Mouse (Mus musculus): ENCODE results near the gene Fignl1. TPM values are rescaled to one million over a fixed set of nuclear protein-coding genes. Genes with fewer than 3 reads are reported as not detected.

The Fignl1 gene
- polyA plus RNA-seq, 1 experiment from 2014 or later = 41.8 TPM

GRCm38 (mm10) chr11:11744222-11744621 lies 64.5 kb downstream of the Fignl1 start:
- Histone ChIP-seq H3K9ac (no peak overlapping the region), H3K9me3 (no peaks in the 10 kb centered on the region), H3K4me2 (no peak overlapping the region), H3K36me3 (no peaks in the 10 kb centered on the region), H3K27me3 (no peaks in the 10 kb centered on the region), H3K4me1 (no peaks in the 10 kb centered on the region), H3K27ac (no peak overlapping the region), H3K4me3 (no peak overlapping the region)
- 59% methylated on average over 1 of the region's 1 CpGs for WGBS
- no peak for ATAC-seq (ENCODE audit: insufficient number of reproducible peaks, low FRiP score, low TSS enrichment, low read depth)

GRCm38 (mm10) chr11:11742626-11743025 lies 66.1 kb downstream of the Fignl1 start:
- H3K27me3 ChIP-seq = no peaks in the 10 kb centered on the region
- ATAC-seq (ENCODE audit: insufficient number of reproducible peaks, low FRiP score, low TSS enrichment, low read depth) = no peak
- no peak overlapping the region for H3K4me3 ChIP-seq
- WGBS = 36% methylated on average over 2 of the region's 2 CpGs
- H3K4me1 ChIP-seq = no peaks in the 10 kb centered on the region
- no peak overlapping the region for H3K4me2 ChIP-seq
- no peaks in the 10 kb centered on the region for H3K9me3 ChIP-seq
- H3K27ac ChIP-seq = no peak overlapping the region
- no peaks in the 10 kb centered on the region for H3K36me3 ChIP-seq
- H3K9ac ChIP-seq = no peak overlapping the region

- H3K27me3 ChIP-seq = no peaks in the 10 kb centered on the region
- no peaks in the 10 kb centered on the region for H3K36me3 ChIP-seq
- no peaks in the 10 kb centered on the region for H3K9me3 ChIP-seq
- no peaks in the 10 kb centered on the region for H3K4me1 ChIP-seq
- no peak overlapping the region for H3K27ac ChIP-seq
- no peak for ATAC-seq (ENCODE audit: insufficient number of reproducible peaks, low FRiP score, low TSS enrichment, low read depth)
- no peak overlapping the region for H3K9ac ChIP-seq
- 83% methylated on average over 5 of the region's 5 CpGs for WGBS
- no peak overlapping the region for H3K4me2 ChIP-seq
- H3K4me3 ChIP-seq = no peak overlapping the region
Observed at GRCm38 (mm10) chr11:11741574-11741973, 67.2 kb downstream of the Fignl1 start.

GRCm38 (mm10) chr11:11740603-11741002 lies 68.2 kb downstream of the Fignl1 start:
- no peak overlapping the region for H3K9ac ChIP-seq
- no peak overlapping the region for H3K4me3 ChIP-seq
- H3K9me3 ChIP-seq = no peaks in the 10 kb centered on the region
- no peak for ATAC-seq (ENCODE audit: insufficient number of reproducible peaks, low FRiP score, low TSS enrichment, low read depth)
- H3K27ac ChIP-seq = no peak overlapping the region
- no peaks in the 10 kb centered on the region for H3K27me3 ChIP-seq
- 77% methylated on average over 5 of the region's 5 CpGs for WGBS
- H3K4me1 ChIP-seq = no peaks in the 10 kb centered on the region
- H3K4me2 ChIP-seq = no peak overlapping the region
- no peaks in the 10 kb centered on the region for H3K36me3 ChIP-seq

- Histone ChIP-seq H3K9ac (no peak overlapping the region), H3K27ac (no peak overlapping the region), H3K4me1 (no peaks in the 10 kb centered on the region), H3K9me3 (no peaks in the 10 kb centered on the region), H3K4me3 (no peak overlapping the region), H3K4me2 (no peak overlapping the region), H3K27me3 (no peaks in the 10 kb centered on the region), H3K36me3 (no peaks in the 10 kb centered on the region)
- ATAC-seq (ENCODE audit: insufficient number of reproducible peaks, low FRiP score, low TSS enrichment, low read depth) = no peak
- WGBS = 85% methylated on average over 3 of the region's 3 CpGs
Observed at GRCm38 (mm10) chr11:11739054-11739453, 69.7 kb downstream of the Fignl1 start.

- 57% methylated on average over 2 of the region's 2 CpGs for WGBS
- H3K4me2 ChIP-seq = no peak overlapping the region
Observed at GRCm38 (mm10) chr11:11737562-11737961, 71.2 kb downstream of the Fignl1 start.

More at GRCm38 (mm10) chr11:11737562-11737961, 71.2 kb downstream of the Fignl1 start:
- Histone ChIP-seq H3K4me1 (no peaks in the 10 kb centered on the region), H3K4me3 (no peak overlapping the region), H3K27me3 (no peaks in the 10 kb centered on the region), H3K27ac (no peak overlapping the region), H3K9ac (no peak overlapping the region), H3K36me3 (no peaks in the 10 kb centered on the region), H3K9me3 (no peaks in the 10 kb centered on the region)
- ATAC-seq (ENCODE audit: insufficient number of reproducible peaks, low FRiP score, low TSS enrichment, low read depth) = no peak

Other genes with a start within 250 kb of the Fignl1 start
- gene 4930512M02Rik, start 181.1 kb downstream of the Fignl1 start, polyA plus RNA-seq (2015; fragmentation: Nextera tagmentation; extraction: Ambion mirVana) = not detected in 2 replicates
- 1.8 and 2.5 TPM in 2 replicates for gene Ikzf1, start 124.0 kb downstream of the Fignl1 start, polyA plus RNA-seq (2015; fragmentation: Nextera tagmentation; extraction: Ambion mirVana)
- gene Ddc, start 89.2 kb upstream of the Fignl1 start, polyA plus RNA-seq (2015; fragmentation: Nextera tagmentation; extraction: Ambion mirVana) = 17.6 and 35.9 TPM in 2 replicates
- 434 and 451 TPM in 2 replicates for gene Grb10, start 229.7 kb upstream of the Fignl1 start, polyA plus RNA-seq (2015; fragmentation: Nextera tagmentation; extraction: Ambion mirVana)

Data from limb, embryonic 15.5 days (tissue).